Mouse (Mus musculus) lung, postnatal 0 days (tissue): ENCODE measurements around the gene Hmga1. TPM values are rescaled to one million over a fixed set of nuclear protein-coding genes. Genes with fewer than 3 reads are reported as not detected.

Experiments used
- ATAC-seq: fragments of 200-750 bp; cut with Nextera tagmentation; 2 replicates; pipeline ENCODE4 v1.8.0; 2017; ENCODE audit warnings: moderate library complexity
- DNase-seq: peaks from one replicate; pipeline ENCODE4 v3.0.0-alpha.2; 2016; ENCODE audit warnings: low spot score
- H3K27ac ChIP-seq: fragments of 300-500 bp; sonication (generic); 2 replicates; pipeline ENCODE4 v1.5.1; 2014; ENCODE audit warnings: antibody characterized with exemption, mild to moderate bottlenecking, low read length, mixed read lengths
- H3K27me3 ChIP-seq: fragments of 300-500 bp; sonication (generic); replicated peaks from 2 replicates; pipeline ENCODE4 v1.6.1; 2014; ENCODE audit warnings: low read length, mixed read lengths; ENCODE audit not compliant: insufficient read depth
- H3K36me3 ChIP-seq: fragments of 300-500 bp; sonication (generic); 2 replicates; pipeline ENCODE4 v1.6.1; 2014; ENCODE audit warnings: low read length, mixed read lengths; ENCODE audit not compliant: insufficient read depth
- H3K4me1 ChIP-seq: fragments of 300-500 bp; sonication (generic); 2 replicates; pipeline ENCODE4 v1.6.1; 2014; ENCODE audit warnings: antibody characterized with exemption, low read depth, low read length, mixed read lengths; ENCODE audit not compliant: insufficient read depth
- H3K4me2 ChIP-seq: fragments of 300-500 bp; sonication (generic); replicated peaks from 2 replicates; pipeline ENCODE4 v1.6.1; 2014; ENCODE audit warnings: low read depth, mild to moderate bottlenecking, low read length, moderate library complexity, mixed read lengths
- H3K4me3 ChIP-seq: fragments of 300-500 bp; sonication (generic); 2 replicates; pipeline ENCODE4 v1.5.1; 2014; ENCODE audit warnings: low read depth, low read length
- H3K9ac ChIP-seq: fragments of 300-500 bp; sonication (generic); replicated peaks from 2 replicates; pipeline ENCODE4 v1.6.1; 2014; ENCODE audit warnings: low read depth, mild to moderate bottlenecking
- H3K9me3 ChIP-seq: fragments of 300-500 bp; sonication (generic); 2 replicates; pipeline ENCODE4 v1.6.1; 2016; ENCODE audit warnings: low read length, mixed read lengths
- CTCF ChIP-seq: IDR thresholded peaks from 2 replicates; pipeline ENCODE4 v1.5.1; 2016; ENCODE audit warnings: antibody characterized with exemption, mild to moderate bottlenecking
- EP300 ChIP-seq: IDR thresholded peaks from 2 replicates; pipeline ENCODE4 v1.6.1; 2016; ENCODE audit warnings: antibody characterized with exemption, mild to moderate bottlenecking, control low read depth
- WGBS: fragments of 180-500 bp; shearing (Covaris S2); extraction: QIAGEN DNeasy Blood & Tissue Kit; methylation state at CpG from one replicate; pipeline ENCODE4 v1.1.7; 2014; 5-methylcytosine and 5-hydroxymethylcytosine counted together
- polyA plus RNA-seq: library from polyadenylated mRNA; unstranded; fragments of >200 nt; fragmentation: Nextera tagmentation; extraction: Ambion mirVana; gene quantifications from 2 replicates; pipeline ENCODE4 v1.2.1, GENCODE M21; 2015

Hmga1 gene
- polyA plus RNA-seq, 1 experiment from 2014 or later, result 50.6 TPM

GRCm38 (mm10) chr17:27527188-27527587, 29.1 kb upstream of the Hmga1 start:
- WGBS, result 52% methylated on average over 6 of the region's 6 CpGs

GRCm38 (mm10) chr17:27528030-27528429, 28.3 kb upstream of the Hmga1 start:
- Histone ChIP-seq H3K4me1 (no peaks in the 10 kb centered on the region), H3K36me3 (no peaks in the 10 kb centered on the region), H3K9me3 (no peaks in the 10 kb centered on the region), H3K27ac (no peak overlapping the region), H3K4me3 (no peak overlapping the region), H3K9ac (no peak overlapping the region), H3K27me3 (no peaks in the 10 kb centered on the region), H3K4me2 (no peak overlapping the region)
- WGBS, result 55% methylated on average over 8 of the region's 8 CpGs
- DNase-seq (no peak), ATAC-seq (no peak)
- TF ChIP-seq CTCF (no peak; the same call in 1 of the 2 replicates), EP300 (no peak)

More at GRCm38 (mm10) chr17:27527188-27527587, 29.1 kb upstream of the Hmga1 start:
- no peaks in the 10 kb centered on the region for H3K36me3 ChIP-seq
- H3K4me2 ChIP-seq, result no peak overlapping the region
- no peak overlapping the region for H3K9ac ChIP-seq
- DNase-seq, result no peak
- no peaks in the 10 kb centered on the region for H3K27me3 ChIP-seq
- no peak for ATAC-seq
- no peak overlapping the region for H3K27ac ChIP-seq
- no peaks in the 10 kb centered on the region for H3K9me3 ChIP-seq
- no peak overlapping the region for H3K4me3 ChIP-seq
- H3K4me1 ChIP-seq, result no peaks in the 10 kb centered on the region
- TF ChIP-seq CTCF (no peak), EP300 (no peak)

GRCm38 (mm10) chr17:27528767-27529166, 27.5 kb upstream of the Hmga1 start:
- DNase-seq (no peak), ATAC-seq (no peak)
- Histone ChIP-seq H3K9me3 (no peaks in the 10 kb centered on the region), H3K4me3 (no peak overlapping the region), H3K4me1 (no peaks in the 10 kb centered on the region), H3K27ac (no peak overlapping the region), H3K36me3 (no peaks in the 10 kb centered on the region), H3K27me3 (no peaks in the 10 kb centered on the region), H3K4me2 (no peak overlapping the region), H3K9ac (no peak overlapping the region)
- WGBS, result 69% methylated on average over 5 of the region's 5 CpGs
- TF ChIP-seq CTCF (no peak), EP300 (no peak)

- DNase-seq, result no peak
- Histone ChIP-seq H3K36me3 (no peaks in the 10 kb centered on the region), H3K4me3 (no peak overlapping the region), H3K27me3 (no peaks in the 10 kb centered on the region), H3K4me2 (no peak overlapping the region), H3K9ac (no peak overlapping the region), H3K9me3 (no peaks in the 10 kb centered on the region), H3K27ac (no peak overlapping the region), H3K4me1 (no peaks in the 10 kb centered on the region)
- no peak for TF ChIP-seq CTCF
- no peak for TF ChIP-seq EP300
- WGBS, result 83% methylated on average over 8 of the region's 8 CpGs
- no peak for ATAC-seq
These were observed 24.2 kb upstream of the Hmga1 start for GRCm38 (mm10) chr17:27532095-27532494.

- Histone ChIP-seq H3K4me2 (no peak overlapping the region), H3K4me1 (no peaks in the 10 kb centered on the region), H3K9ac (no peak overlapping the region), H3K4me3 (no peak overlapping the region), H3K27me3 (no peaks in the 10 kb centered on the region), H3K36me3 (no peaks in the 10 kb centered on the region), H3K9me3 (no peaks in the 10 kb centered on the region), H3K27ac (no peak overlapping the region)
- TF ChIP-seq EP300 (no peak), CTCF (no peak; the same call in 1 of the 2 replicates)
- 87% methylated on average over 3 of the region's 3 CpGs for WGBS
- ATAC-seq, result no peak
- no peak for DNase-seq
These were observed 22.9 kb upstream of the Hmga1 start for GRCm38 (mm10) chr17:27533354-27533753.

- Histone ChIP-seq H3K4me3 (no peak overlapping the region), H3K36me3 (no peaks in the 10 kb centered on the region), H3K9ac (no peak overlapping the region), H3K4me2 (no peak overlapping the region), H3K27me3 (no peaks in the 10 kb centered on the region), H3K9me3 (no peaks in the 10 kb centered on the region), H3K4me1 (no peaks in the 10 kb centered on the region), H3K27ac (no peak overlapping the region)
- no peak for TF ChIP-seq EP300
- peak; percentile 100 for TF ChIP-seq CTCF
- peak; percentile 67 for ATAC-seq
- peak; percentile 83 for DNase-seq
- 5% methylated on average over 10 of the region's 10 CpGs for WGBS
These were observed 21.6 kb upstream of the Hmga1 start for GRCm38 (mm10) chr17:27534718-27535117.

GRCm38 (mm10) chr17:27541261-27541660, 15.0 kb upstream of the Hmga1 start:
- Histone ChIP-seq H3K4me3 (no peak overlapping the region), H3K9ac (no peak overlapping the region), H3K4me2 (no peak overlapping the region), H3K36me3 (no peaks in the 10 kb centered on the region), H3K27ac (no peak overlapping the region), H3K27me3 (no peaks in the 10 kb centered on the region), H3K9me3 (no peaks in the 10 kb centered on the region), H3K4me1 (no peaks in the 10 kb centered on the region)
- 61% methylated on average over 2 of the region's 2 CpGs for WGBS
- ATAC-seq, result no peak
- no peak for DNase-seq
- TF ChIP-seq CTCF (no peak), EP300 (no peak)
